Mouse (Mus musculus): ENCODE data around the gene Nr1h4.

Nr1h4 gene

GRCm38 (mm10) chr10:89521790-89522431, 11.5 kb downstream of the Nr1h4 start:
- no peak for DNase-seq (ENCODE audit: low spot score in 2 of 2)

DNA sequence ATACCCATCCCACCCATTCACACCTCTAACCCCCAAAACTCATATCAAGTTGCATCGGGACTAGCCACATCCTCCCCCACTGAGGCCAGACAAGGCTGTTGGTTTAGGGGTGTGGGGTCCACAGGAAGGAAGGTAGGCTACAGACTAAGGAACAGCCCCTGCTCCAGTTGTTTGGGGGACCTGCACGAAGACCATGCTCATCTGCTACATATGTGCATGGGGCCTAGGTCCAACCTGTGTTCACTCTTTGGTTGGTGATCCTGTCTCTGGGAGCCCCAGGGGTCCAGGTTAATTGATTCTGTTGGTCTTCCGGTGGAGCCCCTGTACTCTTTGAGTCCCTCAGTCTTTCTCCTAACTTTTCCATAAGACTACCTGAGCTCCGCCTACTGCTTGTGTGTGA, 13.0 kb downstream of the Nr1h4 start:
- no peak for DNase-seq (ENCODE audit: low spot score in 2 of 2)

- no peak for DNase-seq (ENCODE audit: low spot score in 2 of 2)
Measured at GRCm38 (mm10) chr10:89519226-89519625, 14.2 kb downstream of the Nr1h4 start.

- no peak for DNase-seq (ENCODE audit: low spot score in 2 of 2)
Measured at GRCm38 (mm10) chr10:89518365-89518764, 15.0 kb downstream of the Nr1h4 start.

- no peak for DNase-seq (ENCODE audit: low spot score in 2 of 2)
Measured at GRCm38 (mm10) chr10:89515813-89516212, 17.6 kb downstream of the Nr1h4 start.

GRCm38 (mm10) chr10:89512562-89512961, 20.8 kb downstream of the Nr1h4 start:
- no peak for DNase-seq (ENCODE audit: low spot score in 2 of 2)

DNA sequence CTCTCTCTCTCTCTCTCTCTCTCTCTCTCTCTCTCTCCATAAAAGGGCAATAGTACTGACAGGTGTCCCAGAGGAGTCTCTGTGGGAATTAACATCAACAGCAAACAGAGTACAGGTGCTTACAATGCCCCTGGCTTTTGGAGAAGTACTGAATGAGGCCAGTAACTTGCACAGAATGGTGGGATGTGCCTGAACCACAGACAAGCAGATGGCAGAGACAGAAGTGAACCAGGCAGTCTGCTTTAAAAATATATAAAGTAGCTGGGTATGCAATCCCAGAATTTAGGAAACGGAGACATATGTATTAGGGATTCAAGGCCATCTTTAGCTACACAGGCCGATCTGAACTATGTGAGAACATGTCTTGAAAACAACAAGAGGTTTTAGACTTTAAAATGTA, 22.8 kb downstream of the Nr1h4 start:
- DNase-seq (ENCODE audit: low spot score in 2 of 2) = no peak

GRCm38 (mm10) chr10:89508567-89508966, 24.8 kb downstream of the Nr1h4 start:
- no peak for DNase-seq (ENCODE audit: low spot score in 2 of 2)

DNA sequence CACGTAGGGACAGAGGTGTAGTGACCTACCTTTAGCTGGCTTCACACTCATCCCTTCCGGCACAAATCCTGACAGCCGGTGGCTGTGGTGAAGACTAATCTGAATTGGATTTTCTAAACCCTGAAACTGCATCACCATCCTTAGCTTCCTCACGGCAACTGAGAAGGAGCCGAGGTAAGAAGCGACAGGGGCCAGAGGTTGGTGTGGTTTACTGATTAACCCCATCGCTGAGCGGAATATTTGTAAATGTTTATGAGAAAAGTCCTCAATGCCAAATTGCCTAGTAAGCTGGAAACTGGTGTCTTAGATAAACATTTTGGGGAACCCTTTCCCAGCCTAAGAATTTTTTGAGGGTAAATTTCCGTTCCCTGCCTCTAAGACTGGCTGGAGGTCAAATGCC, 26.9 kb downstream of the Nr1h4 start:
- no peak for DNase-seq (ENCODE audit: low spot score in 2 of 2)

DNA sequence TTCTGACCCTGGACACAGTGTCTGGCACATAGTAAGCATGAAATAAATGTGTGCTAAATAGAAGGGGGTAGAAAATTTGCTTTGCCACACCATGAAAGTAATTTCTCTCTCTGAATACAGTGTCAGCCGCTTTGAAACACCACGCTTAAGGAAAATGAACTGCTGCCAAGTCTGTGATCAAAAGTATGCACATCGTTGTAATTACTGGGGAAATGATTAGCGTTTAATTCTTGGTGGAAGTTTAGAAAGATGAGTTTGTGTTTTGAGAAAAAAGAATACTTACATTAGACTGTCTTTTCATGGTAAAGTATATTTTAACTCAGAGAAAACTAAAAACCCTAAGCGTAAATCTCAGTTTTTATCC, 27.8 kb downstream of the Nr1h4 start:
- no peak for DNase-seq (ENCODE audit: low spot score in 2 of 2)

DNA sequence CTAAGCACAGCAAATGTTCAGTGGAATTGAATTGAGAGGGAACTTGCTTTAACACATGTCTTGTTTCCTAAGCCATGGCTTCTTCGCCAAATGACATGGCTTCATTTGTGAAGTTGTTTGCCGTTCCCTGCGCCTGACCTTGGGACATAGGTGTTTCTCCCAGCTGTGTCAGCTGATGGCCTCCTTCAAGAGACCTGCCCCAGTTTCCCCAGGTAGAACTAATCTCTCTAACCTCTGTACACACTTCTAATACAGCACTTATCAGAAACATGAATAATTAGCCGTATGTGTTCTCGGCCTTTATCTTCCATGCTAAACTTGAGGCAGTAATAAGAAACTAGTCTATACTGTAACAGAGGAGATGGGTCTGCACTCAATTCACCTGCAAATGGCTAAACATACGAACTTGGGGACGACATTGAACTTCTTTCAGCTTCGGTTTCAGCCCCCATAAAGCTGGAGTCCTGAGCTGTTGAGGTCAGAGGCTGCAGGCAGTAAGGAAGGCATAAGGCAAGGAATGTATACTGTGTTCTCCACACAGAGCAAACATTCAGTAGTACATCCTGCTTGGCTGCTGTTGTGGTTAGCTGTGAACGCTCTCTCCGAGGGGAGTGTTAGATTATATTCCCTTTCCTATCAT, 28.3 kb downstream of the Nr1h4 start:
- DNase-seq (ENCODE audit: low spot score in 2 of 2) = no peak

DNA sequence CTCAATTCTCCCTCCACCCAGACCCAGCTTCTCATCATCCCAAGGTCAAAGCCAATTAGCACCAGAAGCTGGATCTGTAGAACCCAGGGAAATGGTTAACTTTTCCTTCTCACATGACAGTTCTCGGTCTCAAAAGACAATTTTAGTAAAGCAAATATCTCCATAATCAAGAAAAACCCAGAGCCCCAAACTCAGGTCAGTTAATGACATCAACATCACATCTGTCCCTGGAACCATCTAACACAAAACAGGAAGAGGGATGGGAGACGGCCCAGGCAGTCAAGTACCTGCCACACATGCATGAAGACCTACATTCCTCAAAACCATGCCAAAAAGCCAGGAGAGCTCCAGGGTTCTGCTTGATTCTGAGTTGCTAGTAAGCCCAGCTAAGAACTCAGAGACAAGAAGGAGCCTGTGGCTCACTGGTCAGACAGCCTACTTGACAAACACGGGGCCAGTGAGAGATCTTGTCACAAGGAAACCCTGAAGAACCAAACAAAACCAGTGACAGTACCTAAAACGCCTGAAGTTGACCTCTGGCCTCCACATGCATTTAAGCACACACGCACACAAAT, 30.3 kb downstream of the Nr1h4 start:
- DNase-seq (ENCODE audit: low spot score in 2 of 2) = no peak

DNA sequence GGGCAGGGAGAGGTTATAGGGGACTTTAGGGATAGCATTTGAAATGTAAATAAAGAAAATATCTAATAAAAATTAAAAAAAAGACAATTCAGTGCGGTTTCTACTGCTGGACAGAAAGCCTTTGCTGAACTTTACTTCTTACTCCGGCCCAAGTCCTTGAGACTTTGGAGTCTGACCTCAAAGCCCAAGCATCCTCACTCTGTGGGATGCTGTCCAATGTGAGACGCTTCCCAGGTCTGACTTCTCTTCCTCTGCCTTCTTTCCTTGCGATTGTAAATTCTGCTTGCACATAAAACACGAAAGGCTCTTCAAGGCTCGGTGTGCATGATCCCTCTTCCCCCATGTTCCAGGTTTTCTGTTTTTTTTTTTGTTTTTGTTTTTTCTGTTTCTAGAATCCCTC, 31.5 kb downstream of the Nr1h4 start:
- DNase-seq (ENCODE audit: low spot score in 2 of 2) = no peak

GRCm38 (mm10) chr10:89495537-89495936, 37.8 kb downstream of the Nr1h4 start:
- no peak for DNase-seq (ENCODE audit: low spot score in 2 of 2)

- no peak for DNase-seq (ENCODE audit: low spot score in 2 of 2)
Measured at GRCm38 (mm10) chr10:89491321-89491720, 42.1 kb downstream of the Nr1h4 start.

- no peak for DNase-seq (ENCODE audit: low spot score in 2 of 2)
Measured at GRCm38 (mm10) chr10:89490250-89490649, 43.1 kb downstream of the Nr1h4 start.

GRCm38 (mm10) chr10:89489459-89489858, 43.9 kb downstream of the Nr1h4 start:
- DNase-seq (ENCODE audit: low spot score in 2 of 2) = no peak

DNA sequence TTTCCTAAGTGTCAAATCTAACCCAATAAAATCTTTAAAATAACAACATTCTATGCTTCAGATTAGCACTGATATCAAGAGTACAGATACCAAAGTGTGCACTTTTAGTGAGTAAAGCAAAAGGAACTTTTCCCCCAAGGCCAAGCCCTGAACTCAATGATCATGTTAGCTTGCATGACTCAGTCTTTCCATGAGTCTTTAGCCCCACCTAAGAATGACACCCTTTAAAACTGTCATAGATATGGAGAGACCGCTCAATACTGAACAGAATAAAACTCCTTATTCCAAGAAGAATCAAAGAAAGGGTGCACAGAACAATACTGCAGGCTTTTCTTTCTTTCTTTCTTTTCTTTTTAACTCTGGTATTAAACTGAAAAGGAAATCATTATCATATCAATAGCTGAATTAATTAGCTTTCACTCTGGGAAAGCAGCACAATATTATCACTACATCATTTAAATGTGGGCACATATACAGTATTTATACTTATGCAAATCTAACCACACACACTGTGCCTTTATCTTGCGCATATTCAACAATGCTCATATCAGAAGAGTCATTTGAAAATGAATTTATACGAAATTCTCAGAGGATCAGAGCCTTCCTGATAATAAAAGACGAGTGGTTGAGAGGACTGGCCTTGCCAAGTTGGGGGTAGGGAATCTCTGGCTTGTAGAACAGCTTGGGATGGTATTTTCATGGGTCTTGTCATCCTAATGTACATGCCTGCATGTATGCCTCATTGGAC, 46.2 kb downstream of the Nr1h4 start:
- DNase-seq (ENCODE audit: low spot score in 2 of 2) = no peak

- DNase-seq (ENCODE audit: low spot score in 2 of 2) = no peak
Measured at GRCm38 (mm10) chr10:89484907-89485306, 48.5 kb downstream of the Nr1h4 start.

DNA sequence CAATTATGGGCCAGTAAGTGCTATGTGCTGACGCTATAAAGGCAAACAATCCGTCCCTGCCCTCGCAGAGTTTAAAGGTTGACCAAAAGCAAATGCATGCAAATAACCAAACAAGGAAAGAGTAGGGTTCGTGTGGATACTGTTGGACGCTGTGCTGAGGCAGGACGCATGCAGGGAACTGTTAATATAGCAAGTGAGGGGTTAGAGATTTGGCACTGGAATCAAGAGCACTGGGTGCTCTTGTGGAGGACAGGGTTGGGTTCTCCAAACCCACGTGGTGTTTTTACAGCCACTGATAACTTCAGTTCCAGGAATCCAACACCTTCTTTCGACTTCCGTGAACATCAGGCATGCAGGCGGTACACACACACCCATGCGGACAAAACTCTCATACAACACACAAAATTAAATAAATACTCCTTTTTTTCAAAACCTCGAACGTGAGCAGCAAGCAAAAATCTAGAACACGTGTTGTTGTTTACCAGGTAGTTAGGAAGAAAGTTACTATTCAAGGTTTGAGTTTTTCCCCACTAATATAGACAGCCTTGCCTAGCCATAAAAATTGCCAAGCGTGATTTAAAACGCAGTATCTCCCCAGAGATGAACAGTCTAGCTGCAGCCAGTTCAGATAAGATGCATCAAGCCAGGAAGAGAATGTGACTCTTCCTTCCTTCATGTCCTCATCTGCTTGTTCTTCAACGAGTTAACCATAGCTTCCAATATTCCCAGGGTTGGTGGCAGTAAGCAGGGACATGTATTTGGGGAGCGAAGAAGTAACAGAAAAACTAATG, 49.4 kb downstream of the Nr1h4 start:
- DNase-seq (ENCODE audit: low spot score in 2 of 2) = no peak

- DNase-seq (ENCODE audit: low spot score in 2 of 2) = no peak
Measured at GRCm38 (mm10) chr10:89483113-89483512, 50.3 kb downstream of the Nr1h4 start.

GRCm38 (mm10) chr10:89482142-89482681, 51.2 kb downstream of the Nr1h4 start:
- DNase-seq (ENCODE audit: low spot score in 2 of 2) = no peak
